Mouse (Mus musculus) urinary bladder, postnatal 14 days (tissue): ENCODE results near the gene Vps11.
"Not testable (repeated sequence)": the region's sequence is repeated elsewhere in the genome, so short reads cannot be mapped to it uniquely, and the experiment has no call there.

Source experiments
- DNase-seq: peaks from one replicate; pipeline ENCODE4 v3.0.0; 2021; ENCODE audit warnings: low spot score

Gene Vps11

GRCm38 (mm10) chr9:44361190-44361917, at the start of gene Vps11:
TSS of gene Vps11 (minus strand) at chr9:44361670.
- DNase-seq, result peak; percentile 96

GRCm38 (mm10) chr9:44410647-44411336, 49.3 kb upstream of the Vps11 start:
- DNase-seq, result no peak

- not testable (repeated sequence) for DNase-seq
Observed at GRCm38 (mm10) chr9:44408693-44409092, 47.2 kb upstream of the Vps11 start.

- no peak for DNase-seq
Observed at GRCm38 (mm10) chr9:44407752-44408097, 46.3 kb upstream of the Vps11 start.

GRCm38 (mm10) chr9:44406906-44407751, 45.7 kb upstream of the Vps11 start, which contains the start of the genes Rps25 and Trappc4:
TSS of gene Rps25 (plus strand) at chr9:44407139.
TSS of gene Trappc4 (minus strand) at chr9:44407600.
- peak; percentile 93 for DNase-seq

- DNase-seq, result no peak
Observed at GRCm38 (mm10) chr9:44405011-44405410, 43.5 kb upstream of the Vps11 start.

GRCm38 (mm10) chr9:44401081-44401480, 39.6 kb upstream of the Vps11 start:
- DNase-seq, result no peak

GRCm38 (mm10) chr9:44399795-44400114, 38.3 kb upstream of the Vps11 start:
- no peak for DNase-seq

GRCm38 (mm10) chr9:44399114-44399794, 37.8 kb upstream of the Vps11 start:
- no peak for DNase-seq

- DNase-seq, result no peak
Observed at GRCm38 (mm10) chr9:44398551-44398950, 37.1 kb upstream of the Vps11 start.

- no peak for DNase-seq
Observed at GRCm38 (mm10) chr9:44398087-44398486, 36.6 kb upstream of the Vps11 start.

- DNase-seq, result peak; percentile 98
Observed at GRCm38 (mm10) chr9:44396684-44397411, 35.4 kb upstream of the Vps11 start, which contains the start of gene Slc37a4. TSS of gene Slc37a4 (plus strand) at chr9:44396852.

- peak; percentile 85 for DNase-seq
Observed at GRCm38 (mm10) chr9:44391466-44391865, 30.0 kb upstream of the Vps11 start.

- peak; percentile 44 for DNase-seq
Observed at GRCm38 (mm10) chr9:44389273-44389672, 27.8 kb upstream of the Vps11 start.

GRCm38 (mm10) chr9:44387221-44387620, 25.8 kb upstream of the Vps11 start:
- DNase-seq, result no peak

GRCm38 (mm10) chr9:44384596-44384995, 23.1 kb upstream of the Vps11 start:
- no peak for DNase-seq

GRCm38 (mm10) chr9:44379862-44380261, 18.4 kb upstream of the Vps11 start:
- DNase-seq, result peak; percentile 27

GRCm38 (mm10) chr9:44379054-44379834, 17.8 kb upstream of the Vps11 start, which contains the start of gene Hyou1:
TSS of gene Hyou1 (plus strand) at chr9:44379490.
- DNase-seq, result peak; percentile 99

- DNase-seq, result no peak
Observed at GRCm38 (mm10) chr9:44378153-44378730, 16.8 kb upstream of the Vps11 start.

- not testable (repeated sequence) for DNase-seq
Observed at GRCm38 (mm10) chr9:44377335-44377734, 15.9 kb upstream of the Vps11 start.
